Mouse (Mus musculus) thymus, adult 2 months (tissue): ENCODE results near the gene Hilpda. TPM values are rescaled to one million over a fixed set of nuclear protein-coding genes. Genes with fewer than 3 reads are reported as not detected.

Experiments used
- DNase-seq: peaks from one replicate; pipeline ENCODE4 v3.0.0; 2021
- H3K27ac ChIP-seq: fragments of 200-500 bp; 2 replicates; pipeline ENCODE4 v1.5.1; 2012; ENCODE audit warnings: low read length, control low read depth; ENCODE audit not compliant: control insufficient read depth, insufficient read depth
- H3K27me3 ChIP-seq: fragments of 200-500 bp; 2 replicates; pipeline ENCODE4 v1.6.1; 2012; ENCODE audit warnings: mild to moderate bottlenecking, low read length, moderate library complexity, mixed read lengths; ENCODE audit not compliant: control insufficient read depth, insufficient read depth
- H3K36me3 ChIP-seq: fragments of 200-500 bp; 2 replicates; pipeline ENCODE4 v1.6.1; 2012; ENCODE audit warnings: mild to moderate bottlenecking, low read length, moderate library complexity; ENCODE audit not compliant: control insufficient read depth, insufficient read depth
- H3K4me1 ChIP-seq: fragments of 200-500 bp; replicated peaks from 2 replicates; pipeline ENCODE4 v1.6.1; 2012; ENCODE audit warnings: low read length; ENCODE audit not compliant: control insufficient read depth, insufficient read depth
- H3K4me3 ChIP-seq: fragments of 200-500 bp; 2 replicates; pipeline ENCODE4 v1.5.1; 2012; ENCODE audit warnings: mild to moderate bottlenecking, low read length, control low read depth, moderate library complexity; ENCODE audit not compliant: control insufficient read depth, insufficient read depth
- CTCF ChIP-seq: fragments of 200-500 bp; IDR thresholded peaks from 2 replicates; pipeline ENCODE4 v1.5.1; 2012; ENCODE audit warnings: mild to moderate bottlenecking, control low read depth, low read length, moderate library complexity, borderline replicate concordance; ENCODE audit not compliant: control insufficient read depth, poor library complexity, insufficient read depth; ENCODE audit errors: extremely low read depth
- POLR2A ChIP-seq: fragments of 200-500 bp; IDR thresholded peaks from 2 replicates; pipeline ENCODE4 v1.6.1; 2012; ENCODE audit warnings: mild to moderate bottlenecking, low read length, control low read depth, moderate library complexity; ENCODE audit not compliant: control insufficient read depth, poor library complexity, insufficient read depth; ENCODE audit errors: extremely low read depth
- WGBS: fragments of 180-500 bp; shearing (Covaris S2); methylation state at CpG from one replicate; pipeline ENCODE4 v1.1.7; 2018; 5-methylcytosine and 5-hydroxymethylcytosine counted together
- polyA plus RNA-seq: library from polyadenylated mRNA; depleted of rRNA; stranded (reverse); fragments of >200 nt; gene quantifications from 2 replicates; pipeline ENCODE4 v1.2.3, GENCODE M21; 2012; rRNA removed

The Hilpda gene
- polyA plus RNA-seq, 1 experiment = 35.9 TPM

DNA sequence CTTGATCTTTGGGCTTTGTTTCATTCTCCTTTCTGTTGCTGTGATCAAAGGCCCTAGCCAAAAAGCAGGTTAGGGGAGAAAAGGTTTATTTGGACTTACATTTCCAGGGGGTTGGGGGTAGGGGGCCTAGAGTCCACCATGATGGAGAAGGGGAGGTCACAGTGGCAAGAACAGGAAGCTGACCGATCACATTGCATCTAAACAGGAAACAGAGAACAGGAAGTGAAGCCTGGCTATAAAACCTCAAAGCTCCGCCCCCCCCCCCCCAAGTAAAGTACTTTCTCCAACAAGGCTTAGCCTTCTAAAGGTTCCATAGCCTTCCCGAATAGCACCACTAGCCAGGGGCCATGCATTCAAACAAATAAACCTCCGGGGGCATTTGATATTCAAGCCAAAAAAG lies 50.4 kb downstream of the Hilpda start:
- Histone ChIP-seq H3K4me1 (peaks cover 3% of the 10 kb centered on the region), H3K4me3 (no peak overlapping the region), H3K27me3 (no peaks in the 10 kb centered on the region), H3K27ac (no peak overlapping the region), H3K36me3 (no peaks in the 10 kb centered on the region)
- TF ChIP-seq CTCF (no peak), POLR2A (no peak)
- DNase-seq = no peak
- WGBS = 61% methylated on average over 4 of the region's 4 CpGs

Other genes with a start within 250 kb of the Hilpda start
- gene Lep, start 212.3 kb upstream of the Hilpda start, polyA plus RNA-seq = 1.3 and 3.0 TPM in 2 replicates
- gene Rbm28, start 107.5 kb upstream of the Hilpda start, polyA plus RNA-seq = 9.9 and 13.0 TPM in 2 replicates
- 0.32 and 0.41 TPM in 2 replicates for gene Prrt4, start 92.9 kb upstream of the Hilpda start, polyA plus RNA-seq
- gene Impdh1, start 56.1 kb upstream of the Hilpda start, polyA plus RNA-seq = 323 and 354 TPM in 2 replicates
- gene Fam71f2, start 7.1 kb downstream of the Hilpda start, polyA plus RNA-seq = 2.5 and 2.7 TPM in 2 replicates
- not detected in 2 replicates for gene Fam71f1, start 46.7 kb downstream of the Hilpda start, polyA plus RNA-seq
- 35.2 and 41.9 TPM in 2 replicates for gene Calu, start 75.6 kb downstream of the Hilpda start, polyA plus RNA-seq
- gene Opn1sw, start 116.0 kb downstream of the Hilpda start, polyA plus RNA-seq = 0.04 TPM in 1 of 2 replicates, not detected in the other
- gene Ccdc136, start 123.8 kb downstream of the Hilpda start, polyA plus RNA-seq = 0.61 and 1.3 TPM in 2 replicates
- gene Flnc, start 160.8 kb downstream of the Hilpda start, polyA plus RNA-seq = 0.78 and 2.5 TPM in 2 replicates
- gene Atp6v1f, start 195.2 kb downstream of the Hilpda start, polyA plus RNA-seq = 294 and 381 TPM in 2 replicates
- 0.22 and 0.34 TPM in 2 replicates for gene Atp6v1fnb, start 198.9 kb downstream of the Hilpda start, polyA plus RNA-seq
- gene Kcp, start 235.5 kb downstream of the Hilpda start, polyA plus RNA-seq = 2.9 and 3.0 TPM in 2 replicates